Mouse (Mus musculus): ENCODE data around the gene Pikfyve. TPM values are rescaled to one million over a fixed set of nuclear protein-coding genes. Genes with fewer than 3 reads are reported as not detected.

Gene Pikfyve
- total and polyA plus RNA-seq, 2 experiments from 2014 or later, result 10.4 to 30.1 TPM

- Histone ChIP-seq H3K27ac (ENCODE audit: low read depth, low read length) (no peak overlapping the region), H3K27me3 (ENCODE audit: insufficient read depth, low read length) (no peaks in the 10 kb centered on the region), H3K4me1 (ENCODE audit: insufficient read depth, low read length) (peaks cover 9% of the 10 kb centered on the region; the same call in 1 of the 2 replicates), H3K4me3 (ENCODE audit: low read depth, low read length) (no peak overlapping the region), H3K9ac (replicated peaks; ENCODE audit: low read length, poor library complexity, severe bottlenecking) (no peak overlapping the region), H3K36me3 (ENCODE audit: insufficient read depth, low read length) (peaks cover 33% of the 10 kb centered on the region), H3K9me3 (ENCODE audit: low read length) (no peaks in the 10 kb centered on the region), H3K4me2 (ENCODE audit: low read depth, low read length, poor library complexity, severe bottlenecking) (no peak overlapping the region)
- DNase-seq (ENCODE audit: low spot score) (no peak), ATAC-seq (ENCODE audit: low FRiP score) (no peak)
- no peak for TF ChIP-seq CTCF (IDR thresholded peaks at IDR 0.05)
- WGBS, result 57% methylated on average over 4 of the region's 4 CpGs
These were observed 14.9 kb upstream of the Pikfyve start for GRCm38 (mm10) chr1:65171579-65171978.

- Histone ChIP-seq H3K4me1 (ENCODE audit: insufficient read depth, low read length) (peaks cover 9% of the 10 kb centered on the region; the same call in 1 of the 2 replicates), H3K36me3 (ENCODE audit: insufficient read depth, low read length) (peaks cover 17% of the 10 kb centered on the region), H3K27me3 (ENCODE audit: insufficient read depth, low read length) (no peaks in the 10 kb centered on the region), H3K9me3 (ENCODE audit: low read length) (no peaks in the 10 kb centered on the region), H3K4me2 (ENCODE audit: low read depth, low read length, poor library complexity, severe bottlenecking) (no peak overlapping the region), H3K9ac (replicated peaks; ENCODE audit: low read length, poor library complexity, severe bottlenecking) (no peak overlapping the region), H3K4me3 (ENCODE audit: low read depth, low read length) (no peak overlapping the region), H3K27ac (ENCODE audit: low read depth, low read length) (no peak overlapping the region)
- no peak for TF ChIP-seq CTCF (IDR thresholded peaks at IDR 0.05)
- WGBS, result 100% methylated on average over 2 of the region's 2 CpGs
- no peak for ATAC-seq (ENCODE audit: low FRiP score)
- DNase-seq (ENCODE audit: low spot score), result no peak
These were observed 12.8 kb upstream of the Pikfyve start for GRCm38 (mm10) chr1:65173716-65174115.

DNA sequence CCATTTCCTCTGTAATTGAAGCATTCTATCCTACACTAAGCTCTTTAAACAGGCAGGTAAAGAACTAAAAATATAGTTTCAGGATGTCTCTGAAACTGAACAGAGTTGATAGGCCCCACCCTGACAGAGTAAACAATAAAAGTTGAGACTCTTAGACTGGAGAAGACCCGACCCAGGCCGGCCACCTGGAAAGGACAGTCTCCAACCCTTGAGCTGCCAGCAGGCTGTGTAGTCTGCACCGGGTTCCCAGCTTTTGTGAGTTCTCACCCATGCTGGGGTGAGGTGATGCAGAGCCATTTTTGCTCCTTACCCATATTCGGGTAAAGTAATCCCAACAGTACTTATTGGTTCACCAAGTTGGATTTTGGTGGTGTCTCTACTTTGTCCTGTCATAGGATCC lies 10.3 kb upstream of the Pikfyve start:
- H3K9ac ChIP-seq (replicated peaks; ENCODE audit: low read length, poor library complexity, severe bottlenecking), result no peak overlapping the region
- no peak overlapping the region for H3K4me3 ChIP-seq (ENCODE audit: low read depth, low read length)
- no peak for TF ChIP-seq CTCF (IDR thresholded peaks at IDR 0.05)
- WGBS, result 74% methylated on average over 4 of the region's 4 CpGs
- H3K9me3 ChIP-seq (ENCODE audit: low read length), result no peaks in the 10 kb centered on the region
- no peak overlapping the region for H3K27ac ChIP-seq (ENCODE audit: low read depth, low read length)
- H3K4me2 ChIP-seq (ENCODE audit: low read depth, low read length, poor library complexity, severe bottlenecking), result peak overlapping the region; percentile 15; the same call in 1 of the 2 replicates
- H3K36me3 ChIP-seq (ENCODE audit: insufficient read depth, low read length), result peaks cover 9% of the 10 kb centered on the region
- no peaks in the 10 kb centered on the region for H3K27me3 ChIP-seq (ENCODE audit: insufficient read depth, low read length)
- H3K4me1 ChIP-seq (ENCODE audit: insufficient read depth, low read length), result peaks cover 9% of the 10 kb centered on the region; the same call in 1 of the 2 replicates
- DNase-seq (ENCODE audit: low spot score) (no peak), ATAC-seq (ENCODE audit: low FRiP score) (no peak)

DNA sequence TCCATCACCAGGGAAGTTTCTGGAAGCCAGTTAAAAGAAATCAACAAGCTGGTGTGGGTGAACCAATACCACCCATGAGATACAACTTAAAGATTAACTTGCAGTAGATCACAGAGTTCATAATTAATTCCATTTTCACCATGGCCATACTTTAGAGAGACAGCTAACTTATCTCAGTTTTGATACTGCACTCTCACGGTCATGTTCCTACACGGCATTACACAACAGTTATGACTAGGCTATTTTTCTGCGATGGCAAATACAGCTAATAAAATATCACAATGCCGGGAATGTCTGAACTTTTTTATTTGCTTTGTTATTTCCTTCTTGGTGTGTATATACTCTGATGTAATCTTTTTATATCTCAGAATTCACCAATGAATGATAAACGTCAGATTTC lies 9.6 kb upstream of the Pikfyve start:
- H3K9me3 ChIP-seq (ENCODE audit: low read length), result no peaks in the 10 kb centered on the region
- H3K4me2 ChIP-seq (ENCODE audit: low read depth, low read length, poor library complexity, severe bottlenecking), result peak overlapping the region; percentile 15
- H3K27me3 ChIP-seq (ENCODE audit: insufficient read depth, low read length), result no peaks in the 10 kb centered on the region
- no peak overlapping the region for H3K4me3 ChIP-seq (ENCODE audit: low read depth, low read length)
- ATAC-seq (ENCODE audit: low FRiP score) (no peak), DNase-seq (ENCODE audit: low spot score) (no peak)
- WGBS, result 74% methylated on average over 5 of the region's 5 CpGs
- no peak overlapping the region for H3K9ac ChIP-seq (replicated peaks; ENCODE audit: low read length, poor library complexity, severe bottlenecking)
- no peak overlapping the region for H3K27ac ChIP-seq (ENCODE audit: low read depth, low read length)
- H3K36me3 ChIP-seq (ENCODE audit: insufficient read depth, low read length), result peaks cover 3% of the 10 kb centered on the region; the same call in 1 of the 2 replicates
- TF ChIP-seq CTCF (IDR thresholded peaks at IDR 0.05), result no peak
- peaks cover 9% of the 10 kb centered on the region; the same call in 1 of the 2 replicates for H3K4me1 ChIP-seq (ENCODE audit: insufficient read depth, low read length)

DNA sequence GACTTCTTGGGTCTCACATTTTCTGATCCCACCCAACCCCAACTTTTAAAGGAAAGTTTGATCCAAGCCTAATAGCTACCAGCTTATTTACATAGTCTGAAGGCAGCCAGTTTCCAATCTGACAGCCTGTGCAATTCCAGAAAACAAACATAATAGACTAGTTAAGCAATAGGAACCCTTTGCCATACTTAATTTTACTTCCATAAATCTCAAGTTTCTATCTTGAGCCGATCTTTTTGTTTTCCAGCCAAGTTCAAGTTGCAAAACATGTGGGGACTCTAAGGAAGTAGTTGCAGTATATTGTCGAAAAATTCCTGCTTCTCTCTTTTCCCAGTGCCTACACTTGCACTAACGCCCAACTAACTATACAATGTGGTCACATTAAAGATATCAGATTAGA lies 9.0 kb upstream of the Pikfyve start:
- 54% methylated on average over 3 of the region's 3 CpGs for WGBS
- Histone ChIP-seq H3K9ac (replicated peaks; ENCODE audit: low read length, poor library complexity, severe bottlenecking) (no peak overlapping the region), H3K4me3 (ENCODE audit: low read depth, low read length) (peak overlapping the region; percentile 65), H3K27me3 (ENCODE audit: insufficient read depth, low read length) (no peaks in the 10 kb centered on the region), H3K9me3 (ENCODE audit: low read length) (no peaks in the 10 kb centered on the region), H3K36me3 (ENCODE audit: insufficient read depth, low read length) (peaks cover 3% of the 10 kb centered on the region; the same call in 1 of the 2 replicates), H3K27ac (ENCODE audit: low read depth, low read length) (no peak overlapping the region), H3K4me1 (ENCODE audit: insufficient read depth, low read length) (peaks cover 9% of the 10 kb centered on the region; the same call in 1 of the 2 replicates), H3K4me2 (ENCODE audit: low read depth, low read length, poor library complexity, severe bottlenecking) (peak overlapping the region; percentile 68)
- DNase-seq (ENCODE audit: low spot score) (no peak), ATAC-seq (ENCODE audit: low FRiP score) (no peak)
- TF ChIP-seq CTCF (IDR thresholded peaks at IDR 0.05), result no peak

- H3K9me3 ChIP-seq (ENCODE audit: low read length), result no peaks in the 10 kb centered on the region
- WGBS, result 5% methylated on average over 27 of the region's 27 CpGs
These were observed 8.2 kb upstream of the Pikfyve start for GRCm38 (mm10) chr1:65178126-65178901.

More at GRCm38 (mm10) chr1:65178126-65178901, 8.2 kb upstream of the Pikfyve start:
- peak overlapping the region; percentile 69 for H3K9ac ChIP-seq (replicated peaks; ENCODE audit: low read length, poor library complexity, severe bottlenecking)
- H3K27ac ChIP-seq (ENCODE audit: low read depth, low read length), result peak overlapping the region; percentile 81
- H3K36me3 ChIP-seq (ENCODE audit: insufficient read depth, low read length), result peaks cover 3% of the 10 kb centered on the region; the same call in 1 of the 2 replicates
- H3K27me3 ChIP-seq (ENCODE audit: insufficient read depth, low read length), result no peaks in the 10 kb centered on the region
- peak; percentile 93 for DNase-seq (ENCODE audit: low spot score)
- peak; percentile 82 for ATAC-seq (ENCODE audit: low FRiP score)
- H3K4me2 ChIP-seq (ENCODE audit: low read depth, low read length, poor library complexity, severe bottlenecking), result peak overlapping the region; percentile 68
- peaks cover 9% of the 10 kb centered on the region; the same call in 1 of the 2 replicates for H3K4me1 ChIP-seq (ENCODE audit: insufficient read depth, low read length)
- peak; percentile 82 for TF ChIP-seq CTCF (IDR thresholded peaks at IDR 0.05)
- H3K4me3 ChIP-seq (ENCODE audit: low read depth, low read length), result peak overlapping the region; percentile 65
